Mouse (Mus musculus) lung, postnatal 0 days (tissue): ENCODE data around the gene Cep104. TPM values are rescaled to one million over a fixed set of nuclear protein-coding genes. Genes with fewer than 3 reads are reported as not detected.

Source experiments
- ATAC-seq: fragments of 200-750 bp; cut with Nextera tagmentation; 2 replicates; pipeline ENCODE4 v1.8.0; 2017; ENCODE audit warnings: moderate library complexity
- DNase-seq: peaks from one replicate; pipeline ENCODE4 v3.0.0-alpha.2; 2016; ENCODE audit warnings: low spot score
- H3K27ac ChIP-seq: fragments of 300-500 bp; sonication (generic); 2 replicates; pipeline ENCODE4 v1.5.1; 2014; ENCODE audit warnings: antibody characterized with exemption, mild to moderate bottlenecking, low read length, mixed read lengths
- H3K27me3 ChIP-seq: fragments of 300-500 bp; sonication (generic); replicated peaks from 2 replicates; pipeline ENCODE4 v1.6.1; 2014; ENCODE audit warnings: low read length, mixed read lengths; ENCODE audit not compliant: insufficient read depth
- H3K36me3 ChIP-seq: fragments of 300-500 bp; sonication (generic); 2 replicates; pipeline ENCODE4 v1.6.1; 2014; ENCODE audit warnings: low read length, mixed read lengths; ENCODE audit not compliant: insufficient read depth
- H3K4me1 ChIP-seq: fragments of 300-500 bp; sonication (generic); 2 replicates; pipeline ENCODE4 v1.6.1; 2014; ENCODE audit warnings: antibody characterized with exemption, low read depth, low read length, mixed read lengths; ENCODE audit not compliant: insufficient read depth
- H3K4me2 ChIP-seq: fragments of 300-500 bp; sonication (generic); replicated peaks from 2 replicates; pipeline ENCODE4 v1.6.1; 2014; ENCODE audit warnings: low read depth, mild to moderate bottlenecking, low read length, moderate library complexity, mixed read lengths
- H3K4me3 ChIP-seq: fragments of 300-500 bp; sonication (generic); 2 replicates; pipeline ENCODE4 v1.5.1; 2014; ENCODE audit warnings: low read depth, low read length
- H3K9ac ChIP-seq: fragments of 300-500 bp; sonication (generic); replicated peaks from 2 replicates; pipeline ENCODE4 v1.6.1; 2014; ENCODE audit warnings: low read depth, mild to moderate bottlenecking
- H3K9me3 ChIP-seq: fragments of 300-500 bp; sonication (generic); 2 replicates; pipeline ENCODE4 v1.6.1; 2016; ENCODE audit warnings: low read length, mixed read lengths
- CTCF ChIP-seq: IDR thresholded peaks from 2 replicates; pipeline ENCODE4 v1.5.1; 2016; ENCODE audit warnings: antibody characterized with exemption, mild to moderate bottlenecking
- EP300 ChIP-seq: IDR thresholded peaks from 2 replicates; pipeline ENCODE4 v1.6.1; 2016; ENCODE audit warnings: antibody characterized with exemption, mild to moderate bottlenecking, control low read depth
- WGBS: fragments of 180-500 bp; shearing (Covaris S2); extraction: QIAGEN DNeasy Blood & Tissue Kit; methylation state at CpG from one replicate; pipeline ENCODE4 v1.1.7; 2014; 5-methylcytosine and 5-hydroxymethylcytosine counted together
- polyA plus RNA-seq: library from polyadenylated mRNA; unstranded; fragments of >200 nt; fragmentation: Nextera tagmentation; extraction: Ambion mirVana; gene quantifications from 2 replicates; pipeline ENCODE4 v1.2.1, GENCODE M21; 2015

Cep104 gene
- polyA plus RNA-seq: 9.6 and 10.1 TPM in 2 replicates

- H3K27ac ChIP-seq: peak within 1 kb of the TSS; percentile 58
- TF ChIP-seq EP300: no peak
- TF ChIP-seq CTCF: peak; percentile 2; the same call in 1 of the 2 replicates
- ATAC-seq: peak; percentile 98
Measured at GRCm38 (mm10) chr4:153974431-153975291, at the start of gene Cep104, which contains the start of gene Dffb. Gene Cep104 (plus strand): TSS chr4:153975194. Gene Dffb (minus strand): TSS chr4:153975126.

DNA sequence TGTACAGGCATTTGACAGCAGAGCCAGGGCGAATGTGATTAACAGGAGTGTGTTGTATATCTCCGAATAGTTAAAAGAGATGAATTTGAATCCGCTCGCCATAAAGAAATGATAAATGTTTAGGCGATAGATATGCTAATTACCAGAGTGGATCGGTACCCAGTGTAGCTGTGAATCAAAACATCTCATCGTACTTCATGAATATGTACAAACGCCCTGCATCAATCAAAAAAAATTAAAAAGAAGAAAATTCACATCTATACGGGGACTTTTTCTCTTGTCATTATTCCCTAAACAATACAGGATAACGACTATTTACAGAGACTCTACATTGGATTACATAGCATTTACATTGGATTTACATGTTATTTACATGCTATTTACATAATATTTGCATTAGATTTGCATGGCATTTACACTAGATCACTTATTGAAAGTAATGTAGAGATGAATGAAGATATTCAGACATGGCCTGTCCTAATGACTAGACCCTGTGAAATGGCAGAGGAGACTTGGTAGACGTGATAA, 46.2 kb upstream of the Cep104 start:
- no peaks in the 10 kb centered on the region for H3K36me3 ChIP-seq
- H3K27me3 ChIP-seq: no peaks in the 10 kb centered on the region
- H3K4me1 ChIP-seq: no peaks in the 10 kb centered on the region
- 81% methylated on average over 11 of the region's 11 CpGs for WGBS
- no peak for ATAC-seq
- no peak overlapping the region for H3K9ac ChIP-seq
- no peak for DNase-seq
- no peaks in the 10 kb centered on the region for H3K9me3 ChIP-seq
- no peak overlapping the region for H3K27ac ChIP-seq
- H3K4me3 ChIP-seq: no peak overlapping the region
- H3K4me2 ChIP-seq: no peak overlapping the region
- TF ChIP-seq CTCF: no peak
- no peak for TF ChIP-seq EP300

More at GRCm38 (mm10) chr4:153974431-153975291, at the start of gene Cep104, which contains the start of gene Dffb:
- H3K9me3 ChIP-seq: no peaks in the 10 kb centered on the region
- peaks cover 5% of the 10 kb centered on the region; the same call in 1 of the 2 replicates for H3K4me1 ChIP-seq
- no peaks in the 10 kb centered on the region for H3K27me3 ChIP-seq
- peaks cover 8% of the 10 kb centered on the region for H3K36me3 ChIP-seq
- H3K4me3 ChIP-seq: peak within 1 kb of the TSS; percentile 89
- H3K4me2 ChIP-seq: peak within 1 kb of the TSS; percentile 76
- peak within 1 kb of the TSS; percentile 87 for H3K9ac ChIP-seq
- WGBS: 2% methylated on average over 55 of the region's 68 CpGs
- DNase-seq: peak; percentile 96

GRCm38 (mm10) chr4:153929425-153929824, 45.6 kb upstream of the Cep104 start:
- H3K4me2 ChIP-seq: no peak overlapping the region
- no peak for TF ChIP-seq CTCF
- no peak for TF ChIP-seq EP300
- 53% methylated on average over 10 of the region's 10 CpGs for WGBS
- DNase-seq (no peak), ATAC-seq (no peak)
- no peak overlapping the region for H3K4me3 ChIP-seq
- no peaks in the 10 kb centered on the region for H3K9me3 ChIP-seq
- H3K4me1 ChIP-seq: no peaks in the 10 kb centered on the region
- no peaks in the 10 kb centered on the region for H3K36me3 ChIP-seq
- H3K27ac ChIP-seq: no peak overlapping the region
- no peak overlapping the region for H3K9ac ChIP-seq
- no peaks in the 10 kb centered on the region for H3K27me3 ChIP-seq

GRCm38 (mm10) chr4:153929921-153930320, 45.1 kb upstream of the Cep104 start:
- TF ChIP-seq EP300 (no peak), CTCF (no peak)
- no peak overlapping the region for H3K9ac ChIP-seq
- no peak overlapping the region for H3K4me2 ChIP-seq
- no peak overlapping the region for H3K4me3 ChIP-seq
- H3K36me3 ChIP-seq: no peaks in the 10 kb centered on the region
- no peak overlapping the region for H3K27ac ChIP-seq
- 60% methylated on average over 4 of the region's 4 CpGs for WGBS
- no peaks in the 10 kb centered on the region for H3K9me3 ChIP-seq
- no peaks in the 10 kb centered on the region for H3K27me3 ChIP-seq
- H3K4me1 ChIP-seq: no peaks in the 10 kb centered on the region
- ATAC-seq (no peak), DNase-seq (no peak)

GRCm38 (mm10) chr4:153943243-153943642, 31.8 kb upstream of the Cep104 start:
- ATAC-seq (no peak), DNase-seq (no peak)
- 53% methylated on average over 4 of the region's 4 CpGs for WGBS
- H3K4me2 ChIP-seq: no peak overlapping the region
- no peak overlapping the region for H3K4me3 ChIP-seq
- H3K27ac ChIP-seq: no peak overlapping the region
- no peak overlapping the region for H3K9ac ChIP-seq
- H3K9me3 ChIP-seq: no peaks in the 10 kb centered on the region
- H3K36me3 ChIP-seq: no peaks in the 10 kb centered on the region
- TF ChIP-seq EP300 (no peak), CTCF (peak; percentile 67)
- H3K4me1 ChIP-seq: no peaks in the 10 kb centered on the region
- no peaks in the 10 kb centered on the region for H3K27me3 ChIP-seq

- Histone ChIP-seq H3K9ac (no peak overlapping the region), H3K27me3 (no peaks in the 10 kb centered on the region)
- no peak for ATAC-seq
Measured at GRCm38 (mm10) chr4:153944261-153944660, 30.7 kb upstream of the Cep104 start.

More at GRCm38 (mm10) chr4:153944261-153944660, 30.7 kb upstream of the Cep104 start:
- H3K36me3 ChIP-seq: no peaks in the 10 kb centered on the region
- TF ChIP-seq EP300 (no peak), CTCF (no peak)
- 38% methylated on average over 6 of the region's 6 CpGs for WGBS
- no peaks in the 10 kb centered on the region for H3K9me3 ChIP-seq
- H3K4me3 ChIP-seq: no peak overlapping the region
- no peak for DNase-seq
- no peak overlapping the region for H3K27ac ChIP-seq
- no peaks in the 10 kb centered on the region for H3K4me1 ChIP-seq
- no peak overlapping the region for H3K4me2 ChIP-seq
